Mouse (Mus musculus): ENCODE results near the gene Rora.

DNA sequence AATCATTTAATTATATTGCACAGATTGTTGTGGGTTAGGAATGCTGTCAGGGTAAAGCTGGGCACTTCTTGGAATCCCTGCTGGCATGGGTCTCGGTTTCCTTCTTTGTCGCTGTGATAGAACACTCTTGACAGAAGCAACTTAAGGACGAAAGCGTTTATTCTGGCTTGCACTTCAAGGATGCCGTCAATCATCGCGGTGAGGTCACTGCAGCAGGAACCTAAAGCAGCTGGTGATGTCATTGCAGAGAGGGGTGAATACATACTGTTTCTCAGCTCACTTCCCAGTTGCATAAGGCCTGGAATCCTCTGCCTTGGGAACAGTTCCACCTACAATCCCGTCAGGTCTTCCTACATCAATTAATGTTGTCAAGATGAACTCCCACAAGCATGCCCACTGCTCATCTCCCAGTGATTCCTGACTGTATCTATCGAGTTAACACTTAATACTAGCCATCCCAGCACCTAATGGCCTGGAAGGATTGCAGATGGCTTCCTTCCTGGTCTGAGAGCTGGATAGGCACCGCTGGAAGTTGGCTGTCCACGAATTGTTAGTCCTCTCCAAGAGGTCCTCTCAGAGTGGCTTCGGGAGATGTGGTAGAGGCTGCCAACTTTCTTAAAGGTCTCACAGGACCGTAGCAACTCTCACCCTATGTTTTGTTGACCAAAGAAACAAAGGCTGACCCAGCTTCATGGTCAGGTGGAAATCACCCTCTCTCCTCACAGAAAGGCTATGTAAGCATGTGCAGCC, 334.8 kb downstream of the Rora start:
- TF ChIP-seq CTCF (conservative IDR thresholded peaks at IDR 0.05; ENCODE audit: low read length): no peak
- TF ChIP-seq POU5F1 (IDR thresholded peaks at IDR 0.05; ENCODE audit: borderline replicate concordance, low read length): no peak
- no peak for TF ChIP-seq NANOG (IDR thresholded peaks at IDR 0.05; ENCODE audit: borderline replicate concordance, low read length)

Measured in E14TG2a.4 (cell line).